Mouse (Mus musculus) lung, postnatal 10 days (tissue): Measurements from ENCODE around the gene Cpne6.

Experiments used
- DNase-seq: peaks from one replicate; pipeline ENCODE4 v3.0.0; 2021

Gene Cpne6

DNA sequence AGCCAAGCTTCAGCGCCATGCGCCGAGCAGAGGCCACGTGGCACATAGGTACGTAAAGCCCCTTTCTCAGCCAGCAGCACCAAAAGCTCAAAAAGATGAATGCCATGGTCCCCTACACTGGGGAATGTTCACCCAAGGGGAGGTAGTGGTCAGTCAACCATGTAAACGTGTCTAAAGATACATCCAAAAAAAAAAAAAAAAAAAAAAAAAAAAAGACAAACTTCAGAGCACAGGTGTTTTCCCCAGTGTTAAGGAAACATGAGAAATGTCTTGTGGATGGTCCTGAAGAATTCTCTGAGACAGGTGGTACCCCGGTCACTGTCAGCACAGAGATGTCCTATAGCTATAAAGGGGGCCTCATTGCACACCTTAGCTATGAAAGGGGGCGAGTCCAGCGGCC, 4.6 kb upstream of the Cpne6 start:
- no peak for DNase-seq

DNA sequence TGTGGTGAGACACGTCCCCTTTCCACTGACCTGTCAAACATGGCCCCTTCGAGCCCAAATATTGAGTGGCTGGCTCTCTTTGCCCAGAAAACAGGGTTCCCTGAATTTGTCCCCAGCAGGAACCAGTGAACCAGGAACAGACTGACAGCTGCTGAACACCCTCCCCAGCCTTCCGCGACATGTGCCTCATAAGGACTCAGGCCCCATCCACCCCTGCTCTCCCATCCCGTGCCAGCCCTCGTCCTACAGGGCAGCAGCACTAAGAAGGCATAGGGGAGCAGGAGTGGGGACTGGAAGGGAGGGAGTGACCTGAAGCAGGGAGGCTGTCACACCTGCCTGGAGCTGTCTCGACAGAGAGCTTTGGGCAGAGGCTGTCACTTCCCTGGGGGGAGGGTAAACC, 2.4 kb upstream of the Cpne6 start:
- DNase-seq: no peak

- no peak for DNase-seq
These were observed 705 bp upstream of the Cpne6 start for GRCm38 (mm10) chr14:55509540-55509939.

DNA sequence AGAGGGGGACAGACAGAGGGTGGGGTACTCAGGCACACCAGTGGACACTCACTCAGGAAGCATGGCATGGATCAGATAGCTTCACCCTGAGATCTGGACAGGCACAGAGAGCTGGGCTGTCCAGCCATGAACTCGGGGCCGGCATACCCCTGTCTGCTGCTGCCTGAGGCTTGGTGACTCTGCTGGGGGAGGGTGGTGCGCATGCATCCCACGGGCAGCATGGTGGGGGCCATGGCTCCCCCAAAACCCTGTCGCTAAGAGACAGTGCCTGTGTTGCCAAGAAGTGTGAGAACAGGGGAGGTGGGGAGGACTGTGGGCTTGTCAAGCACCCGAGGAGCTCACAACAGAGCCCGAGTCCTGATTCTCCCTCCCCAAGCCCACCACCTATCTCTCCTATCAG, 792 bp downstream of the Cpne6 start:
- DNase-seq: no peak

DNA sequence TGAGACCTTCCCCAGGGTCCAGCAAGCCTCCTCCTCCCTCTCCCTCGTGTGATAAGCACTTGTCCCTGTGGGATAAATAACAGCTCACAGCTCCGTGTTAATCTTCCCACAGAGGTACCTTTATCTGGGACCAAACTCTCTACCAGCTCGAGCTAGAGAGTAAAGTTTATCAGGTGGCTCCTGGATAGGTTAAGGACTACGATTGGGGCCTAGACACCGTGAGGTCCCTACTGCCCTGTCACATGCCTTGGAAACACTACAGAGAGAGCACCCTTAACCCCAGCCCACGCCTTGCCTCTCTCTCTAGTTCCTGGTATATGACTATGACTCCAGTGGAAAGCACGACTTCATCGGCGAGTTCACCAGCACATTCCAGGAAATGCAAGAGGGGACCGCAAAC, 3.7 kb downstream of the Cpne6 start:
- no peak for DNase-seq

GRCm38 (mm10) chr14:55515846-55516245, 5.6 kb downstream of the Cpne6 start:
- DNase-seq: no peak

GRCm38 (mm10) chr14:55518897-55519296, 8.7 kb downstream of the Cpne6 start:
- no peak for DNase-seq

GRCm38 (mm10) chr14:55519604-55520003, 9.4 kb downstream of the Cpne6 start:
- DNase-seq: no peak

DNA sequence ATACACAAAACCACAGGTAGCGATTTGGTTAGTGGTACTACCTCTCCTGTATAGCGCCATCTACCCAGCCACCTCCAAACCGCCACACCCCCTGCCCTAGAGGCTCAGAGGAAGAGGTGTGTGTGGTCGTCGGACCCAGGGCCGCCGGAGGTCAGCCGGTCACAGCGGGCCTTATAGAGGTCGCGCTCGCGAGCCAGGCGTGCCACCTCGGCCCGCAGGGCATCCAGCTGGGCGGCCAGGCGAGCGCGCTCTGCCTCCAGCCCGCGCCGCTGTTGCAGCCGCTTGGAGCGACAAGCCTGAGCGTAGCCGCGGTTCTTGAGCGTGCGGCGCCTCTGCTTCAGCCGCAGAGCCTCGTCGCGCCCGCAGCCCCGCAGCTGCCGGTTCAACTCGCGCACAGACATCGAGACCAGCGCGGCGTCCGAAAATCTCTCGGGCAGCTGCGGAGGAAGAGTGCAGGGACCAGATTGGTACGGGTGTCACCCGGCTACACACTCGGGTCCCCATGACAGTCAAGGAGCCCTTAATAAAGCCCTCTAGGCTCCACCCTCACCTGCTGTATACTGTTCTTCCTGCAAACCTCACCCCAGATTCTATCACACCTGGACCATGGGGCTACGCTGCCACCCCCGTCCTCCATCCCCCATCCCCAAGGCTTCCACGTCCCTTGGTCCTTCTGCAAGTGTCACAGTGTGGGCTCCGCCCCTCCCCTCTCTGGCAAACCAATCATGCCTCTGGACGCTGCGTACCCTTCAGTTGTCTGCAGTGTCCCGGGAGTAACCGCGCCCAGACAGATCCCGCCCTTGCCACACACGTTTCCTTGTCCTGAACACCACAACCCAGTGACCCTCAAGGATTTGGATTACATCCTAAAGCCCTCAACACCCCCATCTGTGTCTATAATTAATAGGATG, 10.5 kb downstream of the Cpne6 start:
- DNase-seq: peak; percentile 41

GRCm38 (mm10) chr14:55524062-55524461, 13.8 kb downstream of the Cpne6 start:
- no peak for DNase-seq

GRCm38 (mm10) chr14:55524785-55525184, 14.5 kb downstream of the Cpne6 start, which contains the start of gene Nrl:
Gene Nrl, minus strand, starts transcription at chr14:55524981.
- no peak for DNase-seq

- no peak for DNase-seq
These were observed 16.4 kb downstream of the Cpne6 start for GRCm38 (mm10) chr14:55526674-55527073.

DNA sequence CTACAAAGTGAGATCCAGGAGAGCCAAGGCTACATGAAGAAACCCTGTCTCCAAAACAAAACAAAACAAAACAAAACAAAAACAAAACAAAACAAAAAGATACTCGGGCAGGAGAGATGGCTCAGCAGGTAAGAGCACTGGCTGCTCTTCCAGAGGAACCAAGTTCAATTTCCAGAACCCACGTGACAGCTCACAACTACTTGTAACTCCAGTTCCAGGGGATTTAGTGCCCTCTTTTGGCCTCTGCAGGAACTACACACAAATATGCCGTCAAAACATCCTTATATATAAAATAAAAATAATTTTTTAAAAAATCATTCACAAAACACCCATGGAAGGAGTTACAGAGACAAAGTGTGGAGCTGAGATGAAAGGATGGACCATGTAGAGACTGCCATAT, 17.7 kb downstream of the Cpne6 start:
- DNase-seq: peak; percentile 51

DNA sequence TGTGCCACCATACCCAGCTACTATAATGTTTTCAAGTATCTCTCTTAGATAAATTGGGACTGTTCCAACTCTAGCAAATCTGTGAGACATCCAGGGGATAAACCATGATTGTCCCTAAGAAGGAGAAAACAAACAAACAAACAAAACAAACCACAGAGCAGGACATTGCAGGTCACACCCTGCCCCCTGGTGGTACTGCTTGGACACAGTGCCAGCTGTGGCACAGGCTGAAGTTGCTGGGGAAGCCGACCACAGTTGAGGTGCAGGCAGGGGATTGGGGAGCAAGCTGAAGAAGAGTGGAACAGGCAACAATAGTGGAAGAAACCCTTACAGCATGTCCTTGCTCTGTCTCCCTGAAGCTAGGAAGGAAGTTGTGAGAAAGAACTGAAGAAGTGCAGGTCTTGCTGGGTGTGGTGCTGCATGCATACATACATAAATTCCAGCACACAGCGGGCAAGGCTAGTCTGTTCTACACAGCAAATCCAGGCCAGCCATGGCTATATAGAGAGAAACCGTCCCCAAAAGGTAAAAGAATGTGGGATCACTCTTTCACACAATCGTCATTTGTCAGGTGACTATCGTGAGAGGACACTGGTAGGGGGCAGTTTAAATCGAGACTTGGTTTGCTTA, 26.0 kb downstream of the Cpne6 start:
- peak; percentile 66 for DNase-seq

GRCm38 (mm10) chr14:55540067-55540786, 30.0 kb downstream of the Cpne6 start, which contains the start of gene Pck2:
Gene Pck2, plus strand, starts transcription at chr14:55540266.
- DNase-seq: peak; percentile 96

DNA sequence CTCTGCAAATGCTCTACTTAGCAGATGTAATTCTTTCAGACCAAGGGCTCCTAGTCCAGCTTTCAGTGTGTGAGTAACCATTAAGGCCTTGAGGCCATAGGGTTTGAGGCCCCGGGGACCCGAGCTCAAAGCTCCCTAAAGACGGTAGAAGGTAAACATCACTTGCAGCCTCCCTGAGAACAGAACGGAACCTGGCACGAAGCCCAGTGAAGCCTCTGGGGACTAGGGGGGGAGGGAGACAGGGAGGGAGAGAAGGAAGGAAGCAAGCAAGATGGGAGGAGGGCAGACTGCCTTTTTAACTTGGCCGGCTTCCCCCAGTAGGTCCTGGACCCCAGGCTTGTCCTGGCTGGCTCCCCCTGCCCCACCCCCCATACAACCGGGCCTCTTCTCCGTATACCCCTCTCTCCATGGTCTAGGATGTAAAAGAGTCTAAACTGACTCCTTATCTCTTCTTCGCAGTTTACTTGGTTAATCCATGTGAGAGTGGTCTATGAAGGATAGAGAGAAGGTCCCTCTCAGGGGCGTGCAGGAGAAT, 30.6 kb downstream of the Cpne6 start:
- DNase-seq: peak; percentile 93

DNA sequence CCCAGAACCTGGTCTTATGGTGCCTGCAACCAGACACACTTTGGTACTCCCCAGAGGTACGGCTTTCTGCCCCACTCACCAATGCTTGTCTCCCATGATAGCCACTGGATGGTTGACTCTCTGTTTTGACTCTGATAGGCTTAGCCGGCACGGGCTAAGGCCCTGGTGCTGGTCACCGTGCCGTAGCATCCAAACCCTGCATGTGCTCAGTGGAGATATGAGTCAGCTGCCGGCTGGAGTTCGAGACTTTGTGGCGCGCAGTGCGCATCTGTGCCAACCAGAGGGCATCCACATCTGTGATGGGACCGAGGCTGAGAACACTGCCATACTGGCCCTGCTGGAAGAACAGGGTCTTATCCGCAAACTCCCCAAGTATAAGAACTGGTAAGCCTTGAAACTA, 32.0 kb downstream of the Cpne6 start:
- no peak for DNase-seq

DNA sequence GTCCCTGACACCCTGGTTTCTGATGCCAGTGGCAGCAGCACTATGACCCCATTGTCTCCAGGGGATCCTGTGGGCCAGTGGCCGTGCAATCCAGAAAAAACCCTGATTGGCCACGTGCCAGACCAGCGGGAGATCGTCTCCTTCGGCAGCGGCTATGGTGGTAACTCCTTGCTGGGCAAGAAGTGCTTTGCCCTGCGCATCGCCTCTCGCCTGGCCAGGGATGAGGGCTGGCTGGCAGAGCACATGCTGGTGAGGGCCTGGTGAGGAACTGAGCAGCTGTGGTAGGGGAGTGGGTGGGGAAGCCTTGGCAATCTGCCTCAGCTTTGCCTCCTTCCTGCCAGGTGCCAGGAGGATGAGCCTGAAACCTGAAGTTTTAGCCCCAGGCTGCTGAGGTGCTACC, 34.1 kb downstream of the Cpne6 start:
- no peak for DNase-seq

DNA sequence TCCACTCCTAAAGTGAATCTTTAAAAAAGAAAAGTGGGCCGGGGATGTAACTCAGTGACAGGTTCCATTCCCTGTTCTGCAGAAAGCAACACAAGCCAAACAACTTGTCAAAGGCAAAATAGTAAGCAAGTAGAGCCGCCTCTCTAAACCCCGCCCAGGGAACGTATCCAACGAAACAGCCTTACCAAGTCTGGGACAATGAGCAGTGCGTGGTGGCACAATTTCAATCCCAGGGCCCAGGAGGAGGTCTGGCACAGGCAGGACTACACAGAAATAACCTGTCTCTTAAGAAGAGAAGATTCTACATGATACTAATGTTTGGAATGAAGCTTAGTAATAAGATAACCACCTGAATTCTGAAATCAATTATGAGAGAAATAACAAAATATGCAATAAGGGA, 39.9 kb downstream of the Cpne6 start:
- no peak for DNase-seq

DNA sequence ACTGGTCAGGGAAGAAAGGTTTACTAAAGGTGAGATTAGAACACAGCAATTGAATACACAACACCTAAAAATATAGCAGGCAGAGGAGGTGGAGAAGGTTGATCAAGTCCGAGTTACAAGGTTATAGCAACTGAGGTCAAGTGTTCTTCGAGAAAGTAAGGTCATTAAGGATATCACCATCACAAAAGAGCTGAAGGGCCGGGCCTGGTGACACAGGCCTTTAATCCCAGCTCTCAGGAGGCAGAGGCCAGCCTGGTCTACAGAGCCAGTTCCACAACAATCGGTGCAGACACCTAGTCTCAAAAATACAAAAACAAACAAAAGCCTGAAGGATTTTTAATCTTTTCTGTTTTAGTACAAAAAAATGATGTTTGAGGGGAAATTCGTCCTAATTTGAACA, 41.1 kb downstream of the Cpne6 start:
- no peak for DNase-seq

DNA sequence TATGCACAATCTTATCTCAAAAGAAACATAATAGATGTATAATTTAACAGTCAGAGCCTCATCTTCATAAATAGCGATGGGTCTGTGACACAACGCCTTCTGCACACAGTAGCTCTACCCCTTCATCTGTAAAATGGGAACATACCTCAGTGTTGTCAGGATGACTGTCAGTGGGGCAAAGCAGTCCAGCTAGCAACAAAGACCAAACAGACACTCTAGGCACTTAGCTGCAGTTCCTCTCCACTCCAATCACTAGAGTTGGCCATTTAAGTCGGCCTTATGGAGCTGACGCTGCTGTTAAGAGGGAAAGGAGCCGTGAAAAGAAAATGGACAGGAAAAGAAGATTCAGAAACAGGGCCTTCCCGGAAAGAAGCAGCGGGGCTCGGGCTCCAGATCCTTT, 41.5 kb downstream of the Cpne6 start:
- no peak for DNase-seq

GRCm38 (mm10) chr14:55554635-55555034, 44.4 kb downstream of the Cpne6 start:
- no peak for DNase-seq

- DNase-seq: no peak
These were observed 45.5 kb downstream of the Cpne6 start for GRCm38 (mm10) chr14:55555788-55556187.
